Mouse (Mus musculus): ENCODE measurements at regions not wholly inside any gene's neighbourhood (a gene's known extent, or its start where the extent isn't known, plus 50 kb on each side); places are given as distances from the start of the nearest gene placed in this dataset.

GRCm38 (mm10) chr5:134009843-134010242 is 89.7 kb upstream of the Castor2 start:
- H3K4me3 ChIP-seq (replicated peaks; ENCODE audit: low read depth, low read length) = no peak overlapping the region
- TF ChIP-seq CTCF (IDR thresholded peaks at IDR 0.05; ENCODE audit: low read depth) = no peak
- H3K27ac ChIP-seq = no peak overlapping the region
- no peaks in the 10 kb centered on the region for H3K36me3 ChIP-seq (ENCODE audit: insufficient read depth, low read length)
- no peaks in the 10 kb centered on the region for H3K9me3 ChIP-seq (replicated peaks; ENCODE audit: low read length)
- ATAC-seq (replicated peaks; ENCODE audit: low FRiP score, low read depth) = no peak
- WGBS = 75% methylated on average over 14 of the region's 14 CpGs
- no peak overlapping the region for H3K4me2 ChIP-seq (ENCODE audit: low read length)
- H3K9ac ChIP-seq (ENCODE audit: low read depth, low read length) = no peak overlapping the region
- no peak for DNase-seq (ENCODE audit: low spot score)
- no peaks in the 10 kb centered on the region for H3K27me3 ChIP-seq (ENCODE audit: insufficient read depth, low read length)
- H3K4me1 ChIP-seq (replicated peaks; ENCODE audit: insufficient read depth, low read length) = no peaks in the 10 kb centered on the region

- peak; percentile 70 for ATAC-seq (replicated peaks; ENCODE audit: low FRiP score, low read depth)
- no peak overlapping the region for H3K4me3 ChIP-seq (replicated peaks; ENCODE audit: low read depth, low read length)
- H3K27me3 ChIP-seq (ENCODE audit: insufficient read depth, low read length) = no peaks in the 10 kb centered on the region
- H3K27ac ChIP-seq = no peak overlapping the region
- no peaks in the 10 kb centered on the region for H3K36me3 ChIP-seq (ENCODE audit: insufficient read depth, low read length)
- H3K4me2 ChIP-seq (ENCODE audit: low read length) = no peak overlapping the region
- no peaks in the 10 kb centered on the region for H3K4me1 ChIP-seq (replicated peaks; ENCODE audit: insufficient read depth, low read length)
- H3K9ac ChIP-seq (ENCODE audit: low read depth, low read length) = no peak overlapping the region
- DNase-seq (ENCODE audit: low spot score) = no peak
- 20% methylated on average over 3 of the region's 3 CpGs for WGBS
- no peak for TF ChIP-seq CTCF (IDR thresholded peaks at IDR 0.05; ENCODE audit: low read depth)
- H3K9me3 ChIP-seq (replicated peaks; ENCODE audit: low read length) = no peaks in the 10 kb centered on the region
Observed at GRCm38 (mm10) chr5:134007127-134007771, 92.3 kb upstream of the Castor2 start.

GRCm38 (mm10) chr5:134006470-134007126 is 92.9 kb upstream of the Castor2 start:
- Histone ChIP-seq H3K4me1 (replicated peaks; ENCODE audit: insufficient read depth, low read length) (no peaks in the 10 kb centered on the region), H3K9ac (ENCODE audit: low read depth, low read length) (no peak overlapping the region), H3K4me3 (replicated peaks; ENCODE audit: low read depth, low read length) (no peak overlapping the region), H3K27me3 (ENCODE audit: insufficient read depth, low read length) (no peaks in the 10 kb centered on the region), H3K9me3 (replicated peaks; ENCODE audit: low read length) (no peaks in the 10 kb centered on the region), H3K4me2 (ENCODE audit: low read length) (peak overlapping the region; percentile 51; the same call in 1 of the 2 replicates), H3K36me3 (ENCODE audit: insufficient read depth, low read length) (no peaks in the 10 kb centered on the region), H3K27ac (no peak overlapping the region)
- WGBS = 8% methylated on average over 14 of the region's 14 CpGs
- DNase-seq (ENCODE audit: low spot score) (peak; percentile 93), ATAC-seq (replicated peaks; ENCODE audit: low FRiP score, low read depth) (peak; percentile 57)
- TF ChIP-seq CTCF (IDR thresholded peaks at IDR 0.05; ENCODE audit: low read depth) = peak; percentile 95

- no peak for TF ChIP-seq CTCF (IDR thresholded peaks at IDR 0.05; ENCODE audit: low read depth)
- H3K4me3 ChIP-seq (replicated peaks; ENCODE audit: low read depth, low read length) = no peak overlapping the region
- WGBS = 74% methylated on average over 3 of the region's 3 CpGs
- no peak overlapping the region for H3K4me2 ChIP-seq (ENCODE audit: low read length)
- no peak for ATAC-seq (replicated peaks; ENCODE audit: low FRiP score, low read depth)
- H3K36me3 ChIP-seq (ENCODE audit: insufficient read depth, low read length) = no peaks in the 10 kb centered on the region
- no peaks in the 10 kb centered on the region for H3K4me1 ChIP-seq (replicated peaks; ENCODE audit: insufficient read depth, low read length)
- no peak for DNase-seq (ENCODE audit: low spot score)
- H3K9ac ChIP-seq (ENCODE audit: low read depth, low read length) = no peak overlapping the region
- H3K27me3 ChIP-seq (ENCODE audit: insufficient read depth, low read length) = no peaks in the 10 kb centered on the region
- no peak overlapping the region for H3K27ac ChIP-seq
- H3K9me3 ChIP-seq (replicated peaks; ENCODE audit: low read length) = no peaks in the 10 kb centered on the region
Observed at GRCm38 (mm10) chr5:134006001-134006400, 93.5 kb upstream of the Castor2 start.

GRCm38 (mm10) chr5:134000100-134000499 is 99.4 kb upstream of the Castor2 start:
- DNase-seq (ENCODE audit: low spot score) (no peak), ATAC-seq (replicated peaks; ENCODE audit: low FRiP score, low read depth) (no peak)
- H3K27ac ChIP-seq = no peak overlapping the region
- H3K27me3 ChIP-seq (ENCODE audit: insufficient read depth, low read length) = no peaks in the 10 kb centered on the region
- 4% methylated on average over 3 of the region's 3 CpGs for WGBS
- H3K36me3 ChIP-seq (ENCODE audit: insufficient read depth, low read length) = no peaks in the 10 kb centered on the region
- no peak overlapping the region for H3K9ac ChIP-seq (ENCODE audit: low read depth, low read length)
- no peak for TF ChIP-seq CTCF (IDR thresholded peaks at IDR 0.05; ENCODE audit: low read depth)
- no peak overlapping the region for H3K4me2 ChIP-seq (ENCODE audit: low read length)
- no peaks in the 10 kb centered on the region for H3K9me3 ChIP-seq (replicated peaks; ENCODE audit: low read length)
- no peak overlapping the region for H3K4me3 ChIP-seq (replicated peaks; ENCODE audit: low read depth, low read length)
- H3K4me1 ChIP-seq (replicated peaks; ENCODE audit: insufficient read depth, low read length) = no peaks in the 10 kb centered on the region

- Histone ChIP-seq H3K4me3 (replicated peaks; ENCODE audit: low read depth, low read length) (no peak overlapping the region), H3K4me2 (ENCODE audit: low read length) (no peak overlapping the region), H3K36me3 (ENCODE audit: insufficient read depth, low read length) (no peaks in the 10 kb centered on the region), H3K27ac (no peak overlapping the region), H3K9me3 (replicated peaks; ENCODE audit: low read length) (no peaks in the 10 kb centered on the region), H3K9ac (ENCODE audit: low read depth, low read length) (no peak overlapping the region), H3K4me1 (replicated peaks; ENCODE audit: insufficient read depth, low read length) (no peaks in the 10 kb centered on the region), H3K27me3 (ENCODE audit: insufficient read depth, low read length) (no peaks in the 10 kb centered on the region)
- no peak for TF ChIP-seq CTCF (IDR thresholded peaks at IDR 0.05; ENCODE audit: low read depth)
- 7% methylated on average over 5 of the region's 5 CpGs for WGBS
- peak; percentile 61 for DNase-seq (ENCODE audit: low spot score)
- no peak for ATAC-seq (replicated peaks; ENCODE audit: low FRiP score, low read depth)
Observed at GRCm38 (mm10) chr5:133999698-134000097, 99.8 kb upstream of the Castor2 start.

All from kidney, postnatal 0 days (tissue).